Mouse (Mus musculus) neural tube, embryonic 12.5 days (tissue): Measurements from ENCODE around the gene Rtl6. TPM values are rescaled to one million over a fixed set of nuclear protein-coding genes. Genes with fewer than 3 reads are reported as not detected.
A peak's percentile ranks its signal among the peaks of the same experiment; 100 is the strongest.

Experiments used
- ATAC-seq: fragments of 200-750 bp; cut with Nextera tagmentation; 2 replicates; pipeline ENCODE4 v1.8.0; 2017; ENCODE audit warnings: low read depth, mild to moderate bottlenecking, moderate TSS enrichment, moderate library complexity; ENCODE audit not compliant: low FRiP score
- H3K27ac ChIP-seq: fragments of 300-500 bp; sonication (generic); 2 replicates; pipeline ENCODE4 v1.5.1; 2016
- H3K27me3 ChIP-seq: fragments of 300-500 bp; sonication (generic); replicated peaks from 2 replicates; pipeline ENCODE4 v1.6.1; 2016; ENCODE audit warnings: mild to moderate bottlenecking
- H3K36me3 ChIP-seq: fragments of 300-500 bp; sonication (generic); 2 replicates; pipeline ENCODE4 v1.6.1; 2016; ENCODE audit warnings: mild to moderate bottlenecking
- H3K4me1 ChIP-seq: fragments of 300-500 bp; sonication (generic); 2 replicates; pipeline ENCODE4 v1.6.1; 2016
- H3K4me2 ChIP-seq: fragments of 300-500 bp; sonication (generic); replicated peaks from 2 replicates; pipeline ENCODE4 v1.6.1; 2016; ENCODE audit warnings: mild to moderate bottlenecking
- H3K4me3 ChIP-seq: fragments of 300-500 bp; sonication (generic); 2 replicates; pipeline ENCODE4 v1.5.1; 2016
- H3K9ac ChIP-seq: fragments of 300-500 bp; sonication (generic); 2 replicates; pipeline ENCODE4 v1.6.1; 2016; ENCODE audit warnings: mild to moderate bottlenecking
- H3K9me3 ChIP-seq: fragments of 300-500 bp; sonication (generic); 2 replicates; pipeline ENCODE4 v1.6.1; 2016; ENCODE audit warnings: mild to moderate bottlenecking
- WGBS: fragments of 180-500 bp; shearing (Covaris S2); methylation state at CpG from one replicate; pipeline ENCODE4 v1.1.7; 2016; 5-methylcytosine and 5-hydroxymethylcytosine counted together
- polyA plus RNA-seq: library from polyadenylated mRNA; unstranded; fragments of >200 nt; fragmentation: Nextera tagmentation; extraction: Ambion mirVana; gene quantifications from 2 replicates; pipeline ENCODE4 v1.2.1, GENCODE M21; 2016

Gene Rtl6
- polyA plus RNA-seq, 1 experiment from 2014 or later: 47.4 TPM

DNA sequence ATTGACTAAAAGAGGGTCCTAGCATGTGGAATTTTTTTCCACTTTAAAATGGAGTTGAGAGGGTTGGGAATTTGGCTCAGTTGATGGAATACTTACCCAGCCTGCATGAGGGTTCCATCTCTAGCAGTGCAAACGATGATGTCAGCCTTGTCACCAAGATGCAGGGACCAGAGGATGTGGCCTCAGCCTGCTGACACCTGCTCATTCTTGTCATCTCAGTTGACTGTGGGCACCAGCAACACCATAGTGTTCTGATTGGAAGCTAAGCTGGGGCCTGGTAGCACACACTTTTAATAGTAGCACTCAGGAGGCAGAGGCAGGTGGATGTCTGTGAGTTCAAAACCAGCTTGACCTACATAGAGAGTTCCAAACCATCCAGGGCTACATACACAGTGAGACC, 21.0 kb upstream of the Rtl6 start:
- H3K9me3 ChIP-seq: peaks cover 4% of the 10 kb centered on the region; the same call in 1 of the 2 replicates
- no peak for ATAC-seq
- H3K27me3 ChIP-seq: no peaks in the 10 kb centered on the region
- H3K4me3 ChIP-seq: no peak overlapping the region
- H3K4me2 ChIP-seq: no peak overlapping the region
- H3K36me3 ChIP-seq: no peaks in the 10 kb centered on the region
- no peak overlapping the region for H3K9ac ChIP-seq
- WGBS: 64% methylated on average over 1 of the region's 1 CpGs
- H3K4me1 ChIP-seq: 0 out of 2 replicates have a peak, but pooled peaks cover 3% of the 10 kb centered on the region
- H3K27ac ChIP-seq: no peak overlapping the region

DNA sequence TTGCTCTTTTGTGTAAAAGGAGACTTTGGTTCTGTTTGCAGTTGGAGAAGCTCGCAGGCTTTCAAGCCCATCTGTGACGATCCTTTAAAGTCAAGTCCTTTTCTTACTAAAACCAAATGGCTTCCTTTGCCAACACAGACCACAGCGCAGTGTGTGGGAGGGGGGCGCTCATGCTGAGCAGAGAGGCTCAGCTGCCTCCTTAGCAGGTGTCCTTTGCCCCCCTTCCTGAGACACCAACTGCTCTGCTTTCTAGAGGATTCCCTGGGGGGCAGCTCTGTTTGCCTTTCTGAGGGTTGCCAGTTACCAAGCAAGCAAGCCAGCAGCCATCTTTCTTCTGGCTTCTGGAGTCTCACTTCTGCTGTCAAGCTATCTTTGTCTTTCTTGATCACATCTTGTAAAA, 19.4 kb upstream of the Rtl6 start:
- Histone ChIP-seq H3K27me3 (no peaks in the 10 kb centered on the region), H3K9ac (no peak overlapping the region), H3K27ac (no peak overlapping the region), H3K4me3 (no peak overlapping the region), H3K4me2 (no peak overlapping the region), H3K9me3 (peaks cover 4% of the 10 kb centered on the region; the same call in 1 of the 2 replicates), H3K4me1 (0 out of 2 replicates have a peak, but pooled peaks cover 3% of the 10 kb centered on the region), H3K36me3 (no peaks in the 10 kb centered on the region)
- no peak for ATAC-seq
- WGBS: 59% methylated on average over 4 of the region's 4 CpGs

DNA sequence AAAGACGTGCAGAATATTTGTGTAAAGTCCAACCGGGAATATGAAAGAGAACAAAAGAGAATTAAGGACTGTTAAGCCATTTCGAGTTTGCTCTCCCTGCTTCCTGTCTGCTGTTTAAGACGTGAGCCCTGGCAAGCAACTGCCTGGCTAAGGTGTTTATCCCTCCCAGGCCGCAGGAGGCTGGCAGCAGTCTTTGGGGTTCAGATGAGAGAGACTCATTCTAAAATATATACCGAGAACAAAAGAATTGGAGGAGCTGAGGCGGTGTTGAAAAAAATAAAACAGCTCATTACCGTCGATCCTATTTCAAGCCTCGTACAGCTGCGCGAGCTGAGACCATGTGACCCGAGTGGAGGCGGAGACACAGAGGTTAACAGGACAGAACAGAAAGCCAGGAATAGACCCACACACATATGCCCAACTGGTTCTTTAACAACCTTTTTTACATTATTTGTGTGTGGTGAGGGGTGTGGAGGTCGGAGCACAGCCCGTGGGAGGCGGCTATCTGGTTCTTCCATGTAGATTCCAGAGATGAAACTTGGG, 9.0 kb upstream of the Rtl6 start:
- Histone ChIP-seq H3K4me2 (no peak overlapping the region), H3K9me3 (no peaks in the 10 kb centered on the region), H3K4me1 (no peaks in the 10 kb centered on the region), H3K27me3 (no peaks in the 10 kb centered on the region), H3K9ac (no peak overlapping the region), H3K36me3 (no peaks in the 10 kb centered on the region), H3K27ac (no peak overlapping the region), H3K4me3 (no peak overlapping the region)
- ATAC-seq: no peak
- 73% methylated on average over 17 of the region's 17 CpGs for WGBS

DNA sequence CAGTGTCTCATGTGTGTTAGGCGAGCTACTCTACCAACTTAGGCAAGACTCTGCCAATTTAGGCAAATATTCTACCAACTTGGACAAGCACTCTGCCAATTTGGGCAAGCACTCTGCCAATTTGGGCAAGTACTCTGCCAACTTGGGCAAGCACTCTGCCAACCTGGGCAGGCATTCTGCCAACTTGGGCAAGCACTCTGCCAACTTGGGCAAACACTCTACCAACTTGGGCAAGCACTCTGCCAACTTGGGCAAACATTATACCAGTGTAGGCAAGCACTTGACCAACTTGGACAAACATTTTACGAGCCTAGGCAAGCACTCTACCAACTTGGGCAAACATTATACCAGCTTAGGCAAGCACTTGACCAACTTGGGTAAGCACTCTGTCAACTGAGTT, 3.9 kb upstream of the Rtl6 start:
- H3K36me3 ChIP-seq: peaks cover 4% of the 10 kb centered on the region; the same call in 1 of the 2 replicates
- no peak overlapping the region for H3K27ac ChIP-seq
- WGBS: 79% methylated on average over 2 of the region's 2 CpGs
- H3K27me3 ChIP-seq: peaks cover 7% of the 10 kb centered on the region; the same call in 1 of the 2 replicates
- no peak overlapping the region for H3K4me2 ChIP-seq
- no peaks in the 10 kb centered on the region for H3K9me3 ChIP-seq
- ATAC-seq: no peak
- no peak overlapping the region for H3K9ac ChIP-seq
- no peak overlapping the region for H3K4me3 ChIP-seq
- H3K4me1 ChIP-seq: peaks cover 7% of the 10 kb centered on the region; the same call in 1 of the 2 replicates

DNA sequence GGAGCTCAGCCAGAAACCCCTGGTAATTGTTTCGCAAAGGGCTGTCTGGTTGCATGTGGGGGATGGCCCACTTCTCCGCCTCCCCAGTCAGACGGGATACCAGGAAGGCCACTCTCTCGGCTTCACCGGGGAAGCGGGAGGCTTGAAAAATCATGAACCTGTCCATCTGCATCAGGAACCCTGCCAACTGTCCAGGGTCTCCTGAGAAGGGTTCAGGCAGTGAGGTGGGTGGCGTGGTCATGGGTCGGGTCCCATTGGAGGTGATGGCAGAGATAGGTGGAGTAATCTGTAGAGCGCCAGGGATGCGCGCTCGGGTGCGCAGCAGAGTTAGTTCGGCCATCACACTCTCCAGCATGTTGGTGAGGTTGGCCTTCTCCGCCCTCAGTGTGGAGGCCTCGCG, 949 bp downstream of the Rtl6 start:
- peaks cover 31% of the 10 kb centered on the region for H3K4me1 ChIP-seq
- peak overlapping the region; percentile 84 for H3K4me2 ChIP-seq
- H3K36me3 ChIP-seq: peaks cover 33% of the 10 kb centered on the region
- no peaks in the 10 kb centered on the region for H3K9me3 ChIP-seq
- H3K4me3 ChIP-seq: peak overlapping the region; percentile 68; the same call in 1 of the 2 replicates
- H3K27ac ChIP-seq: no peak overlapping the region
- WGBS: 95% methylated on average over 17 of the region's 17 CpGs
- ATAC-seq: no peak
- H3K9ac ChIP-seq: peak overlapping the region; percentile 82; the same call in 1 of the 2 replicates
- H3K27me3 ChIP-seq: peaks cover 7% of the 10 kb centered on the region; the same call in 1 of the 2 replicates

DNA sequence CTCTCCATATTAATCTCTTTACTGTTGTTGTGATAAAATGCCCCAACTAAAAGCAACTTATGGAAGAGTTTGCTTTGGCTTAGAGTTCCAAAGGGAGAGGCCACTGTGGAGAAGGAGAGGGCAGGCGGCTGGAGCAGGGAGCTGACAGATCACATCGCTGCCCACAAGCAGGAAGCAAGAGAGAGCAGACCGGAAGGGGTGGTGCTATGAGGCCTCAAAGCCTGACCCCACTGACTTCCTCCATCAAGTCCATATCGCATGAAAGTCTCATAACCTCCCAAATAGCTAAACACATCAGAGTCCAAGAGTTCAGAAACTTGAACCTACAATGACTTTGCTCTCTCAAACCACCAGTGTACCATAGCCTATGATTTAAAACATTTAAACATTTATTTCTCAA, 6.6 kb downstream of the Rtl6 start:
- no peak overlapping the region for H3K4me3 ChIP-seq
- no peaks in the 10 kb centered on the region for H3K27me3 ChIP-seq
- H3K4me1 ChIP-seq: peaks cover 19% of the 10 kb centered on the region
- peaks cover 25% of the 10 kb centered on the region for H3K36me3 ChIP-seq
- H3K9me3 ChIP-seq: no peaks in the 10 kb centered on the region
- no peak overlapping the region for H3K4me2 ChIP-seq
- H3K9ac ChIP-seq: no peak overlapping the region
- no peak overlapping the region for H3K27ac ChIP-seq
- 87% methylated on average over 4 of the region's 4 CpGs for WGBS
- no peak for ATAC-seq

DNA sequence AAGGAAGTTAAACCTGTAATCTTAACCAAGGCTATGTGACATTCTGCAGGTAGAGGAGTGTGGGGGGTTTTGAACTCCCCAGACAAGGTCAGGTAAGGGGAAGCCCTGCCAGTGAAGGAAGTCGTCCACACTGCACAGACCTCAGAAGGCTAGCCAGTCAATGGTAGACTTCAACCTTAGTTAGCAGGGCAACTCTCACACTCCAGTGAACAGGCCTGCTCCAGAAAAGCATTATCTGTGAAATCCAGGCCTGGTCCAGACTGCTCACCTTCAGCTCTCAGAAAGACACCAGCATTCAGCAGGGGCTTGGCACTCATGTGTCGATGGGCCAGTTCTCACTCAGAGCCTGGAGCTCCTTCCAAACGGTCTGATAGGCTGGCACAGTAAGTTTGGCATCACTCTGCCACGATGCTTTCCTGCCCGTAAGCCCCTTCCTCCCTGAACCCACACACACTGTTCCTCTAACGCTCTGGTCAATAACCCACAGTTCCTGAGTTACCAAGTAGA, 8.3 kb downstream of the Rtl6 start:
- Histone ChIP-seq H3K9me3 (no peaks in the 10 kb centered on the region), H3K27me3 (no peaks in the 10 kb centered on the region)
- no peak for ATAC-seq

DNA sequence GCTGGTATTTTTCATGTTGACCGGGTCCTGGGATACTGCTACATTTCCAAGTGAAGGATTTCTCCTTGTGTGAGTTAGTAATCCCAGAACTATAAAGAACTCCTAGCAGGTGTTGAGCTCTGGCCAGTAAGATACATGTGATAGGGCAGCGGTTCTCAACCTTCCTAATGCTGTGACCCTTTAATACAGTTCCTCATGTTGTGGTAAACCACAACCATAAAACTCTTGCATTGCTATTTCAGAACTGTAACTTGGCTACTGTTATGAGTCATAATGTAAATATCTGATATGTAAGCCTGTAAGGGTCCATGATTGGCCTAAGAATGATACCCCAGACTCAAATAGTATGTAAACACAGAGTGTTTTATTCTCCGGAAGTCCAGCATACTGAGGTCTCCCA, 11.6 kb downstream of the Rtl6 start:
- Histone ChIP-seq H3K4me1 (no peaks in the 10 kb centered on the region), H3K27ac (no peak overlapping the region), H3K4me3 (no peak overlapping the region), H3K9ac (no peak overlapping the region), H3K36me3 (no peaks in the 10 kb centered on the region), H3K27me3 (no peaks in the 10 kb centered on the region), H3K9me3 (no peaks in the 10 kb centered on the region), H3K4me2 (no peak overlapping the region)
- 92% methylated on average over 3 of the region's 3 CpGs for WGBS
- ATAC-seq: no peak

More for the DNA sequence above, 8.3 kb downstream of the Rtl6 start:
- WGBS: 87% methylated on average over 6 of the region's 6 CpGs
- Histone ChIP-seq H3K4me3 (no peak overlapping the region), H3K36me3 (peaks cover 7% of the 10 kb centered on the region), H3K4me2 (no peak overlapping the region), H3K9ac (no peak overlapping the region), H3K4me1 (peaks cover 2% of the 10 kb centered on the region), H3K27ac (no peak overlapping the region)

DNA sequence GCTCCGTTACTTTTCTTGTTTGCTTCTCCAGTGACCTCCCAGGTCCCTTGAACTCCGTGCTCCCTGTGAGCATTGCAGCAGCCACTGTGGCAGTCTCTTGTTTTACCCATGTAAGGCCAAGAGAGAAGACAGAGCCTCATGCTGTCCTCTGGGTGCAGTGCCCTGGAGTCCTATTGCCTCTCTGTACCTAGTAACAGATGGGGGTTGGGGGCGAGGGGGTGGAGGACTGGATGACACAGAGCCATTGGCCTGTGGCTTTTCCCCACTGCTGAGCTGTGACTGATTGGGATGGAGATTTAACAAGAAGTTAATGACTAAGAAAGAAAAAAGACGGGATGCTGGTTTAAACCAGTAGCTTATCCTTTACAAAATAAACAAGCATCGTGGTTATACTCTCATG, 16.4 kb downstream of the Rtl6 start:
- Histone ChIP-seq H3K36me3 (no peaks in the 10 kb centered on the region), H3K27ac (no peak overlapping the region), H3K27me3 (no peaks in the 10 kb centered on the region), H3K4me1 (no peaks in the 10 kb centered on the region), H3K9me3 (no peaks in the 10 kb centered on the region), H3K9ac (no peak overlapping the region), H3K4me3 (no peak overlapping the region), H3K4me2 (no peak overlapping the region)
- 71% methylated on average over 5 of the region's 5 CpGs for WGBS
- no peak for ATAC-seq

DNA sequence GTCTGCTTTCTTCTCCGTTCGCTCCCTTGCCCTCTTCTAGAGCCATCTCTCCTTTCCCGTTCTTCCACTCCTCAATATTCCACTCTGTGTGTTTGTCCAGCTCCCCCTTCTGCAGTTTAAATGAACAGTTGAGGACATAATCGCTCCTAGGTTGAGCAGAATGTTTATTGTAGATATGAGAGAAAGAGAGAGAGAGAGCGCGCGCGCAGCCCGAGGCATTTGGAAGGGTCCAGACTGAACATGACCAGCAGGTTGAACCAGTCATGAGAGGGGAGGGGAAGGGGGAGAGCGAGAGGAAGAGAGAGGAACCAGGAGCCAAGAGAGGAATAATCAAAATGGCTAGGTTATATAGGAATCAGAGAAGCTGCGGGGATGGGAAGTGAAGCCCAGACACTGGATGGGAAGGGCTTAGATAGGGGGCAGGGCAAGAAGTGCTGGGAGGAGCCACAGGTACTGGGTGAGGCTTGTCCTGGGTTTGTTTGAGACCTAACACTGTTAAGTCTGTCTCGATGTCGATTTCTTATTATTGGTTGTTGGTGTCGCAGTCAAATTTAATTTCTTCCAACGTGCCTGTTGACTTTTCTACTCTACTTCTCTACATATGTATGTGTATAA, 18.5 kb downstream of the Rtl6 start:
- 79% methylated on average over 15 of the region's 15 CpGs for WGBS
- H3K9me3 ChIP-seq: 0 out of 2 replicates have a peak, but pooled peaks cover 4% of the 10 kb centered on the region

DNA sequence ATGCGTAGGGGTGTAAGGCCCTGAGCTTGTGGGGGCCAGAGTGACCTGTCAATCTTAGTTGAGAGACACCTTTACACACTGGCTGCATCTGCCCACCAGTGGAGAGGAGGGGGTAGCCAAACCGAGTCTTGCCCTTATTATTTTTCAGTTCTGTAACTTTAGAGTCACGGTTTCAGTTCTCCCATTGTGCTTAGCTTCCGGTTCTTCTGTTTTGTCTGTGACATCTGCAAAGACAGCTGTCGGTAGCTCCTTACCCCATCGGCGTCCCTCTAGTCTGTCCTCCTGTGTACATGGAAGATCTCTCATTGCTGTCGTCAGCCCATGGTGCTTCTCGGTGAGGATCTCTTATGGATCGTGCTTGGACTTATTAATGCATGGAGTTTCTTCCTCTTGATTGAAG, 20.5 kb downstream of the Rtl6 start:
- Histone ChIP-seq H3K27me3 (no peaks in the 10 kb centered on the region), H3K4me3 (no peak overlapping the region), H3K4me1 (peaks cover 6% of the 10 kb centered on the region; the same call in 1 of the 2 replicates), H3K4me2 (no peak overlapping the region), H3K9ac (no peak overlapping the region), H3K36me3 (no peaks in the 10 kb centered on the region), H3K9me3 (0 out of 2 replicates have a peak, but pooled peaks cover 4% of the 10 kb centered on the region), H3K27ac (no peak overlapping the region)
- 93% methylated on average over 10 of the region's 10 CpGs for WGBS
- ATAC-seq: no peak

More for the DNA sequence above, 18.5 kb downstream of the Rtl6 start:
- Histone ChIP-seq H3K27me3 (no peaks in the 10 kb centered on the region), H3K4me2 (no peak overlapping the region), H3K4me1 (no peaks in the 10 kb centered on the region), H3K4me3 (no peak overlapping the region), H3K36me3 (no peaks in the 10 kb centered on the region), H3K9ac (no peak overlapping the region), H3K27ac (no peak overlapping the region)
- no peak for ATAC-seq

DNA sequence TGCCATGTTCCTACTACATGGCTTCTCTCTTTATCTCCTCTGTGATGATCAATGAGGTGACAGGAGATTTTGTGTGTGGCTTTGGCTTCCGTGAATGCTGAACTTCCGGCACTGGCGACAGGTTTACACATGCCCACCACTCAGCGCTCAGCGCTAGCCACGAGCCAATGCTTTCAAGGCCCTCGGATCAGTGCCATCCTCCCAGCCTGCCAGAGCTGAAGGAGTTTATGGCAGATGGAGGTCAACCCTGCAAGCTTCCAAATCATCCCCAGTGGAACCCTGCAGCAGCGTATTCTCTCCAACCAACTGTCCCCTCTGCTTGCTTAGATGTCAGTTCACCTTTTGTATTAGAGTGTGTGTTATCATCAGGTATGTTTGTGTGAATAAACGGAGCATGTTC, 21.0 kb downstream of the Rtl6 start:
- no peaks in the 10 kb centered on the region for H3K36me3 ChIP-seq
- no peak for ATAC-seq
- 94% methylated on average over 9 of the region's 9 CpGs for WGBS

More for the DNA sequence above, 21.0 kb downstream of the Rtl6 start:
- no peak overlapping the region for H3K4me2 ChIP-seq
- H3K9ac ChIP-seq: no peak overlapping the region
- H3K4me1 ChIP-seq: peaks cover 6% of the 10 kb centered on the region; the same call in 1 of the 2 replicates
- H3K27ac ChIP-seq: no peak overlapping the region
- H3K9me3 ChIP-seq: 0 out of 2 replicates have a peak, but pooled peaks cover 4% of the 10 kb centered on the region
- H3K27me3 ChIP-seq: no peaks in the 10 kb centered on the region
- H3K4me3 ChIP-seq: no peak overlapping the region
